Mouse (Mus musculus): ENCODE data around the gene Pltp. TPM values are rescaled to one million over a fixed set of nuclear protein-coding genes. Genes with fewer than 3 reads are reported as not detected.

The Pltp gene
- polyA plus RNA-seq, 1 experiment from 2014 or later: 28.1 TPM

- Histone ChIP-seq H3K4me1 (replicated peaks; ENCODE audit: control insufficient read depth, insufficient read depth, low read length) (peaks cover 5% of the 10 kb centered on the region), H3K9ac (ENCODE audit: low read length) (no peak overlapping the region), H3K4me2 (ENCODE audit: low read length) (no peak overlapping the region), H3K27me3 (replicated peaks; ENCODE audit: control insufficient read depth, insufficient read depth, low read length) (no peaks in the 10 kb centered on the region), H3K27ac (ENCODE audit: low read depth) (peak overlapping the region; percentile 11; the same call in 1 of the 2 replicates), H3K9me3 (ENCODE audit: control insufficient read depth, low read length) (no peaks in the 10 kb centered on the region), H3K36me3 (ENCODE audit: control insufficient read depth, insufficient read depth, low read length) (peaks cover 27% of the 10 kb centered on the region), H3K4me3 (ENCODE audit: low read depth, low read length) (no peak overlapping the region)
- ATAC-seq (replicated peaks; ENCODE audit: low FRiP score, low TSS enrichment, low read depth): no peak
- WGBS: 75% methylated on average over 6 of the region's 6 CpGs
- no peak for DNase-seq (ENCODE audit: low spot score)
These were observed 40.3 kb downstream of the Pltp start for GRCm38 (mm10) chr2:164817206-164817605.

DNA sequence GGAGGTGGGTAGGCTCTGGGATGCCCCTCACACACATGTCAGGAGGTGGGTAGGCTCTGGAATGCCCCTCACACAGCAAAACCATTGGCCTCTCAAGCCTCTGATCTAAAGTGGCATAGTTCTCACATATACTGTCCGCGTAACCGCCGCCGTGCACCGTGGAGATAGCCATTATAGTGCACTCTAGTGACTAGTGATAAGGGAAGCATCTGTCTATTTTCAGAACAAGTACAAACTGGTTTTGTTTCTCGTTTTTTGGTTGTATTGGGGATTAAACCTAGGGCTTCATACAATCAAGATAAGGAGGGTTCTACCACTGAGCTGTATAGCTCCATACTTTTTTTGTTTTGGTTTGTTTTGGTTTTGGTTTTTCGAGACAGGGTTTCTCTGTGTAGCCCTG is 41.7 kb downstream of the Pltp start:
- Histone ChIP-seq H3K36me3 (ENCODE audit: control insufficient read depth, insufficient read depth, low read length) (peaks cover 19% of the 10 kb centered on the region), H3K4me1 (replicated peaks; ENCODE audit: control insufficient read depth, insufficient read depth, low read length) (peaks cover 4% of the 10 kb centered on the region; the same call in 1 of the 2 replicates), H3K9ac (ENCODE audit: low read length) (no peak overlapping the region), H3K4me2 (ENCODE audit: low read length) (no peak overlapping the region), H3K9me3 (ENCODE audit: control insufficient read depth, low read length) (no peaks in the 10 kb centered on the region), H3K27me3 (replicated peaks; ENCODE audit: control insufficient read depth, insufficient read depth, low read length) (no peaks in the 10 kb centered on the region), H3K4me3 (ENCODE audit: low read depth, low read length) (no peak overlapping the region), H3K27ac (ENCODE audit: low read depth) (no peak overlapping the region)
- ATAC-seq (replicated peaks; ENCODE audit: low FRiP score, low TSS enrichment, low read depth) (no peak), DNase-seq (ENCODE audit: low spot score) (no peak)
- 90% methylated on average over 8 of the region's 8 CpGs for WGBS

- Histone ChIP-seq H3K27ac (ENCODE audit: low read depth) (no peak overlapping the region), H3K4me3 (ENCODE audit: low read depth, low read length) (no peak overlapping the region), H3K27me3 (replicated peaks; ENCODE audit: control insufficient read depth, insufficient read depth, low read length) (no peaks in the 10 kb centered on the region), H3K36me3 (ENCODE audit: control insufficient read depth, insufficient read depth, low read length) (peaks cover 14% of the 10 kb centered on the region), H3K4me2 (ENCODE audit: low read length) (no peak overlapping the region), H3K4me1 (replicated peaks; ENCODE audit: control insufficient read depth, insufficient read depth, low read length) (peaks cover 4% of the 10 kb centered on the region; the same call in 1 of the 2 replicates), H3K9me3 (ENCODE audit: control insufficient read depth, low read length) (no peaks in the 10 kb centered on the region), H3K9ac (ENCODE audit: low read length) (no peak overlapping the region)
- WGBS: 88% methylated on average over 5 of the region's 5 CpGs
- DNase-seq (ENCODE audit: low spot score): no peak
- no peak for ATAC-seq (replicated peaks; ENCODE audit: low FRiP score, low TSS enrichment, low read depth)
These were observed 42.2 kb downstream of the Pltp start for GRCm38 (mm10) chr2:164815348-164815747.

- DNase-seq (ENCODE audit: low spot score) (no peak), ATAC-seq (replicated peaks; ENCODE audit: low FRiP score, low TSS enrichment, low read depth) (no peak)
- no peaks in the 10 kb centered on the region for H3K27me3 ChIP-seq (replicated peaks; ENCODE audit: control insufficient read depth, insufficient read depth, low read length)
- no peak overlapping the region for H3K4me3 ChIP-seq (ENCODE audit: low read depth, low read length)
- no peak overlapping the region for H3K27ac ChIP-seq (ENCODE audit: low read depth)
- no peak overlapping the region for H3K4me2 ChIP-seq (ENCODE audit: low read length)
- peaks cover 4% of the 10 kb centered on the region; the same call in 1 of the 2 replicates for H3K4me1 ChIP-seq (replicated peaks; ENCODE audit: control insufficient read depth, insufficient read depth, low read length)
- peaks cover 16% of the 10 kb centered on the region; the same call in 1 of the 2 replicates for H3K36me3 ChIP-seq (ENCODE audit: control insufficient read depth, insufficient read depth, low read length)
- H3K9me3 ChIP-seq (ENCODE audit: control insufficient read depth, low read length): no peaks in the 10 kb centered on the region
- no peak overlapping the region for H3K9ac ChIP-seq (ENCODE audit: low read length)
- 51% methylated on average over 2 of the region's 2 CpGs for WGBS
These were observed 44.0 kb downstream of the Pltp start for GRCm38 (mm10) chr2:164813557-164813956.

DNA sequence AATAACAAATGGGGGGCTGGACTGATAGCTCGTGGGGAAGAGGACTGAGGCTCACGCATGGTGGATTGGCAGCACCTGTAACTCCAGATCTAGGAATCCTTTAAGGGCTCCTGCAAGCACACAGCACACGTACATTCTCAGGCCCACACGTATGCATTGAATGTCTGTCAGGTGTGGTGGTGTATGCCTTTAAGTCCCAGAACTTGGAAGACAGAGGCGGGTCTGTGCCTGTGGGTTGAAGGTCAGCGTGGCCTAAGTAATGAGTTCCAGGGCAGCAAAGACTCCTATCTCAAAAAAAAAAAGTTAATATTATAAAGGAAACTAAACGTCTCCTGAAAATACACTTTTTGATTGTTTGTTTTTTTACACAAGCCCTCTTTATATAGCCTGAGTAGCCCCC is 50.9 kb downstream of the Pltp start:
- Histone ChIP-seq H3K9ac (ENCODE audit: low read length) (no peak overlapping the region), H3K4me3 (ENCODE audit: low read depth, low read length) (no peak overlapping the region), H3K36me3 (ENCODE audit: control insufficient read depth, insufficient read depth, low read length) (0 out of 2 replicates have a peak, but pooled peaks cover 6% of the 10 kb centered on the region), H3K9me3 (ENCODE audit: control insufficient read depth, low read length) (no peaks in the 10 kb centered on the region), H3K27me3 (replicated peaks; ENCODE audit: control insufficient read depth, insufficient read depth, low read length) (no peaks in the 10 kb centered on the region), H3K4me1 (replicated peaks; ENCODE audit: control insufficient read depth, insufficient read depth, low read length) (peaks cover 12% of the 10 kb centered on the region), H3K4me2 (ENCODE audit: low read length) (no peak overlapping the region), H3K27ac (ENCODE audit: low read depth) (no peak overlapping the region)
- no peak for DNase-seq (ENCODE audit: low spot score)
- 74% methylated on average over 7 of the region's 7 CpGs for WGBS
- no peak for ATAC-seq (replicated peaks; ENCODE audit: low FRiP score, low TSS enrichment, low read depth)

GRCm38 (mm10) chr2:164805332-164805718 is 52.2 kb downstream of the Pltp start:
- ATAC-seq (replicated peaks; ENCODE audit: low FRiP score, low TSS enrichment, low read depth) (peak; percentile 63), DNase-seq (ENCODE audit: low spot score) (no peak)
- H3K4me2 ChIP-seq (ENCODE audit: low read length): peak overlapping the region; percentile 97
- no peaks in the 10 kb centered on the region for H3K27me3 ChIP-seq (replicated peaks; ENCODE audit: control insufficient read depth, insufficient read depth, low read length)
- H3K27ac ChIP-seq (ENCODE audit: low read depth): peak overlapping the region; percentile 81; the same call in 1 of the 2 replicates
- 2% methylated on average over 21 of the region's 21 CpGs for WGBS
- H3K9me3 ChIP-seq (ENCODE audit: control insufficient read depth, low read length): no peaks in the 10 kb centered on the region
- H3K4me1 ChIP-seq (replicated peaks; ENCODE audit: control insufficient read depth, insufficient read depth, low read length): peaks cover 12% of the 10 kb centered on the region
- peaks cover 12% of the 10 kb centered on the region; the same call in 1 of the 2 replicates for H3K36me3 ChIP-seq (ENCODE audit: control insufficient read depth, insufficient read depth, low read length)
- peak overlapping the region; percentile 82 for H3K9ac ChIP-seq (ENCODE audit: low read length)
- H3K4me3 ChIP-seq (ENCODE audit: low read depth, low read length): peak overlapping the region; percentile 91

DNA sequence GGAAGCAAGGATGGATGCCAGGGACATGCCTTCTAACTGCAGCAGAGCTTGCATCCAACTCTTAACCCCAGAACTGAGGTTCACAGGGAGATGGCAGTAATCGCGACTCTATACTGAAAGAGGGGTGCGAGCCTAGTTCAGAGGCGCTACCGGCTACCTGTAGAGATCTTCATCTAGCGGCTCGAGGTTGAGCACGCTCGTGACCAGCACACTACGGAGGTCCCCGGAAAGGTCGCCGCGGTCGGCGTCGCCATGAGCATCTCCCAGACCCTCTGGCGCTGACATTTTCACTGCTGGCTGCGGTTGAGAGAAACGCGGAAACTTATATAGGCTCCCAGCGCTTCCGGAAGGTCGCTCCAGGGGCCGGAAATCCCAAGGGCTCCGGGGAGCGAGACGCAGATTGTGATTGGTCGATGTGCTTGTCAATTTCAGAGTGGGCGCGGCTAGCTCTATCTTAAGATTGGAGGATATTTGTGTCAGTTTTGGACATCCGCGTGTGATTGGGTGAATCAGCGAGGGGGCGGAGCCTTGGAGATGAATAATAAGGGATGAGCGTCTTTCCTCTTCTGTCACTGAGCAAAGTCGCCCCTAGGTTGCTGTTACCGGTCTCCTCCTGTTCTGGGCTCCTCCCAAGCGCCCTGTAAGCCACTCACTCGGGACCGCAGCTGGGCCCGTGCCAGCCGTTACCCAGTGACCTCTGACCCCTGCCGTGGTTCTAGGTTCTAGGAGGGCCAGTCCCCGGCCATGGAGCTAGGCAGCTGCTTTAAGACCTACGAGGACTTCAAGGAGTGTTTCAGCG is 52.8 kb downstream of the Pltp start, which contains the start of the genes Acot8 and Zswim3:
TSS of gene Acot8 (minus strand) at position 350 of the 799 bp plus-strand sequence.
TSS of gene Zswim3 (plus strand) at position 566 of the 799 bp plus-strand sequence.
- Histone ChIP-seq H3K27ac (ENCODE audit: low read depth) (peak within 1 kb of the TSS; percentile 81), H3K36me3 (ENCODE audit: control insufficient read depth, insufficient read depth, low read length) (peaks cover 17% of the 10 kb centered on the region), H3K27me3 (replicated peaks; ENCODE audit: control insufficient read depth, insufficient read depth, low read length) (no peaks in the 10 kb centered on the region), H3K4me1 (replicated peaks; ENCODE audit: control insufficient read depth, insufficient read depth, low read length) (peaks cover 12% of the 10 kb centered on the region), H3K4me3 (ENCODE audit: low read depth, low read length) (peak within 1 kb of the TSS; percentile 91), H3K9me3 (ENCODE audit: control insufficient read depth, low read length) (no peaks in the 10 kb centered on the region), H3K4me2 (ENCODE audit: low read length) (peak within 1 kb of the TSS; percentile 97), H3K9ac (ENCODE audit: low read length) (peak within 1 kb of the TSS; percentile 82)
- peak; percentile 96 for ATAC-seq (replicated peaks; ENCODE audit: low FRiP score, low TSS enrichment, low read depth)
- peak; percentile 99 for DNase-seq (ENCODE audit: low spot score)
- WGBS: under 1% methylated on average over 47 of the region's 47 CpGs

DNA sequence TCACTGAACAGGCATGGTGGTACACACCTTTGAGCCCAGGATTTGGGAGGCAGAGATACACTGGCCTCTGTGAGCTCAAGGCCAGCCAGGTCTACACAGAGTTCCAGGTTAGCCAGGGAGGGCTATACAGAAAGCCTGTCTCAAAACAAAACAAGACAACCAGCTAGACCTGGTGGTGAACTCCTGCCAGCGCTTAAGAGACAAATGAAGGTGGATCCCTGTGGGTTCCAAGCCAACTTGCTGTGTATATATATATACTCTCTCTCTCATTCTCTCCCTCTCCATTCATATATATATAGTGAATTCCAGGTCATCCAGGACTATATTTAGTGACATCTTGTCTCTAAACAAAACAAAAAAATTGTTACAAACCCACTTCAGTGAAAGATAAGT is 53.6 kb downstream of the Pltp start:
- Histone ChIP-seq H3K9ac (ENCODE audit: low read length) (peak overlapping the region; percentile 72), H3K36me3 (ENCODE audit: control insufficient read depth, insufficient read depth, low read length) (peaks cover 19% of the 10 kb centered on the region), H3K4me1 (replicated peaks; ENCODE audit: control insufficient read depth, insufficient read depth, low read length) (peaks cover 12% of the 10 kb centered on the region), H3K27ac (ENCODE audit: low read depth) (peak overlapping the region; percentile 49; the same call in 1 of the 2 replicates), H3K27me3 (replicated peaks; ENCODE audit: control insufficient read depth, insufficient read depth, low read length) (no peaks in the 10 kb centered on the region), H3K4me3 (ENCODE audit: low read depth, low read length) (peak overlapping the region; percentile 91), H3K4me2 (ENCODE audit: low read length) (peak overlapping the region; percentile 62), H3K9me3 (ENCODE audit: control insufficient read depth, low read length) (no peaks in the 10 kb centered on the region)
- no peak for DNase-seq (ENCODE audit: low spot score)
- ATAC-seq (replicated peaks; ENCODE audit: low FRiP score, low TSS enrichment, low read depth): no peak
- WGBS: 67% methylated on average over 1 of the region's 1 CpGs
